Mouse (Mus musculus) liver, embryonic 11.5 days (tissue): ENCODE results near the gene Gm21905. TPM values are rescaled to one million over a fixed set of nuclear protein-coding genes. Genes with fewer than 3 reads are reported as not detected.

Experiments
- ATAC-seq: fragments of 200-750 bp; cut with Nextera tagmentation; replicated peaks from 2 replicates; pipeline ENCODE4 v1.8.0; 2017; ENCODE audit warnings: moderate number of reproducible peaks, mild to moderate bottlenecking, moderate TSS enrichment, moderate library complexity; ENCODE audit not compliant: low FRiP score
- DNase-seq: peaks from one replicate; pipeline ENCODE4 v3.0.0-alpha.2; 2017; ENCODE audit warnings: low spot score
- H3K27ac ChIP-seq: fragments of 300-500 bp; sonication (generic); 2 replicates; pipeline ENCODE4 v1.5.1; 2014; ENCODE audit warnings: mild to moderate bottlenecking, low read depth, low read length, control low read depth
- H3K27me3 ChIP-seq: fragments of 300-500 bp; sonication (generic); replicated peaks from 2 replicates; pipeline ENCODE4 v1.6.1; 2014; ENCODE audit warnings: low read length, mixed read lengths; ENCODE audit not compliant: control insufficient read depth, insufficient read depth
- H3K36me3 ChIP-seq: fragments of 300-500 bp; sonication (generic); 2 replicates; pipeline ENCODE4 v1.6.1; 2014; ENCODE audit warnings: mild to moderate bottlenecking, low read length, moderate library complexity, mixed read lengths; ENCODE audit not compliant: control insufficient read depth, insufficient read depth
- H3K4me1 ChIP-seq: fragments of 300-500 bp; sonication (generic); replicated peaks from 2 replicates; pipeline ENCODE4 v1.6.1; 2014; ENCODE audit warnings: low read length, mixed read lengths; ENCODE audit not compliant: control insufficient read depth, insufficient read depth
- H3K4me2 ChIP-seq: fragments of 300-500 bp; sonication (generic); 2 replicates; pipeline ENCODE4 v1.6.1; 2014; ENCODE audit warnings: mild to moderate bottlenecking, control low read depth, moderate library complexity
- H3K4me3 ChIP-seq: fragments of 300-500 bp; sonication (generic); 2 replicates; pipeline ENCODE4 v1.5.1; 2014; ENCODE audit warnings: low read depth, low read length, control low read depth
- H3K9ac ChIP-seq: fragments of 300-500 bp; sonication (generic); 2 replicates; pipeline ENCODE4 v1.6.1; 2014; ENCODE audit warnings: low read depth, low read length, control low read depth
- H3K9me3 ChIP-seq: fragments of 300-500 bp; sonication (generic); 2 replicates; pipeline ENCODE4 v1.6.1; 2016; ENCODE audit warnings: low read length, inconsistent platforms, mixed read lengths; ENCODE audit not compliant: control insufficient read depth
- WGBS: fragments of 180-500 bp; shearing (Covaris S2); extraction: QIAGEN DNeasy Blood & Tissue Kit; methylation state at CpG from one replicate; pipeline ENCODE4 v1.1.7; 2014; 5-methylcytosine and 5-hydroxymethylcytosine counted together
- polyA plus RNA-seq: library from polyadenylated mRNA; unstranded; fragments of >200 nt; fragmentation: Nextera tagmentation; extraction: Ambion mirVana; gene quantifications from 2 replicates; pipeline ENCODE4 v1.2.1, GENCODE M21; 2014

Gene Gm21905
- not detected in 2 replicates for polyA plus RNA-seq

- no peaks in the 10 kb centered on the region for H3K9me3 ChIP-seq
- H3K9ac ChIP-seq, result no peak within 1 kb of the TSS
- H3K4me2 ChIP-seq, result no peak within 1 kb of the TSS
- H3K27me3 ChIP-seq, result no peaks in the 10 kb centered on the region
- no peak for DNase-seq
- H3K4me1 ChIP-seq, result no peaks in the 10 kb centered on the region
- no peak within 1 kb of the TSS for H3K4me3 ChIP-seq
- no peak within 1 kb of the TSS for H3K27ac ChIP-seq
- no peaks in the 10 kb centered on the region for H3K36me3 ChIP-seq
- WGBS, result 75% methylated on average over 5 of the region's 5 CpGs
- ATAC-seq, result no peak
Measured at GRCm38 (mm10) chr5:67946321-67946720, at the start of gene Gm21905. Gene Gm21905 (minus strand): TSS chr5:67946421.

GRCm38 (mm10) chr5:67990426-67990825 is 44.2 kb upstream of the Gm21905 start:
- no peaks in the 10 kb centered on the region for H3K9me3 ChIP-seq
- ATAC-seq, result no peak
- no peak for DNase-seq
- H3K27ac ChIP-seq, result no peak overlapping the region
- H3K4me2 ChIP-seq, result no peak overlapping the region
- H3K27me3 ChIP-seq, result no peaks in the 10 kb centered on the region
- no peaks in the 10 kb centered on the region for H3K36me3 ChIP-seq
- no peak overlapping the region for H3K9ac ChIP-seq
- H3K4me1 ChIP-seq, result no peaks in the 10 kb centered on the region
- no peak overlapping the region for H3K4me3 ChIP-seq

- H3K27me3 ChIP-seq, result no peaks in the 10 kb centered on the region
- DNase-seq (no peak), ATAC-seq (no peak)
- no peak overlapping the region for H3K9ac ChIP-seq
- H3K36me3 ChIP-seq, result no peaks in the 10 kb centered on the region
- WGBS, result 58% methylated on average over 3 of the region's 3 CpGs
- H3K27ac ChIP-seq, result no peak overlapping the region
- no peaks in the 10 kb centered on the region for H3K4me1 ChIP-seq
- H3K4me2 ChIP-seq, result no peak overlapping the region
- H3K4me3 ChIP-seq, result no peak overlapping the region
- no peaks in the 10 kb centered on the region for H3K9me3 ChIP-seq
Measured at GRCm38 (mm10) chr5:67981946-67982526, 35.8 kb upstream of the Gm21905 start.

- no peak for DNase-seq
- Histone ChIP-seq H3K27me3 (no peaks in the 10 kb centered on the region), H3K27ac (no peak overlapping the region), H3K4me1 (no peaks in the 10 kb centered on the region), H3K4me2 (no peak overlapping the region), H3K4me3 (no peak overlapping the region), H3K9me3 (no peaks in the 10 kb centered on the region), H3K9ac (no peak overlapping the region), H3K36me3 (no peaks in the 10 kb centered on the region)
- 78% methylated on average over 7 of the region's 7 CpGs for WGBS
- no peak for ATAC-seq
Measured at GRCm38 (mm10) chr5:67969536-67969935, 23.3 kb upstream of the Gm21905 start.

- WGBS, result 80% methylated on average over 7 of the region's 7 CpGs
- ATAC-seq (no peak), DNase-seq (no peak)
- Histone ChIP-seq H3K9ac (no peak overlapping the region), H3K27me3 (no peaks in the 10 kb centered on the region), H3K4me2 (no peak overlapping the region), H3K4me1 (no peaks in the 10 kb centered on the region), H3K4me3 (no peak overlapping the region), H3K9me3 (no peaks in the 10 kb centered on the region), H3K27ac (no peak overlapping the region), H3K36me3 (no peaks in the 10 kb centered on the region)
Measured at GRCm38 (mm10) chr5:67961708-67962629, 15.7 kb upstream of the Gm21905 start.

GRCm38 (mm10) chr5:67955486-67955885 is 9.3 kb upstream of the Gm21905 start:
- DNase-seq, result no peak
- WGBS, result 78% methylated on average over 7 of the region's 7 CpGs

GRCm38 (mm10) chr5:67954097-67954496 is 7.9 kb upstream of the Gm21905 start:
- Histone ChIP-seq H3K27ac (no peak overlapping the region), H3K4me2 (no peak overlapping the region), H3K9me3 (no peaks in the 10 kb centered on the region), H3K36me3 (no peaks in the 10 kb centered on the region), H3K4me1 (no peaks in the 10 kb centered on the region), H3K27me3 (no peaks in the 10 kb centered on the region), H3K4me3 (no peak overlapping the region), H3K9ac (no peak overlapping the region)
- 75% methylated on average over 4 of the region's 4 CpGs for WGBS
- ATAC-seq (no peak), DNase-seq (no peak)

More at GRCm38 (mm10) chr5:67955486-67955885, 9.3 kb upstream of the Gm21905 start:
- H3K4me1 ChIP-seq, result no peaks in the 10 kb centered on the region
- no peak overlapping the region for H3K9ac ChIP-seq
- no peak overlapping the region for H3K27ac ChIP-seq
- H3K4me3 ChIP-seq, result no peak overlapping the region
- H3K9me3 ChIP-seq, result no peaks in the 10 kb centered on the region
- no peaks in the 10 kb centered on the region for H3K36me3 ChIP-seq
- no peak overlapping the region for H3K4me2 ChIP-seq
- ATAC-seq, result no peak
- no peaks in the 10 kb centered on the region for H3K27me3 ChIP-seq

GRCm38 (mm10) chr5:67948074-67948473 is 1.9 kb upstream of the Gm21905 start:
- no peak for ATAC-seq
- Histone ChIP-seq H3K9me3 (no peaks in the 10 kb centered on the region), H3K27me3 (no peaks in the 10 kb centered on the region), H3K4me3 (no peak overlapping the region), H3K27ac (no peak overlapping the region), H3K4me2 (no peak overlapping the region), H3K36me3 (no peaks in the 10 kb centered on the region), H3K9ac (no peak overlapping the region), H3K4me1 (no peaks in the 10 kb centered on the region)
- 85% methylated on average over 5 of the region's 5 CpGs for WGBS
- DNase-seq, result no peak

GRCm38 (mm10) chr5:67947006-67947405 is 785 bp upstream of the Gm21905 start:
- Histone ChIP-seq H3K9ac (no peak overlapping the region), H3K27ac (no peak overlapping the region), H3K4me2 (no peak overlapping the region), H3K27me3 (no peaks in the 10 kb centered on the region), H3K36me3 (no peaks in the 10 kb centered on the region), H3K9me3 (no peaks in the 10 kb centered on the region), H3K4me3 (no peak overlapping the region), H3K4me1 (no peaks in the 10 kb centered on the region)
- ATAC-seq (no peak), DNase-seq (no peak)
